Mouse (Mus musculus): ENCODE data around the gene Iffo2. TPM values are rescaled to one million over a fixed set of nuclear protein-coding genes. Genes with fewer than 3 reads are reported as not detected.

Iffo2 gene
- polyA plus RNA-seq, 1 experiment from 2014 or later = 4.4 TPM

- H3K9me3 ChIP-seq (ENCODE audit: control insufficient read depth, low read length) = no peaks in the 10 kb centered on the region
- H3K9ac ChIP-seq (ENCODE audit: low read length) = no peak overlapping the region
- no peak overlapping the region for H3K4me3 ChIP-seq (ENCODE audit: control insufficient read depth in 1 of 2, insufficient read depth in 1 of 2, low read depth in 1 of 2, low read length in 2 of 2)
- peaks cover 50 to 68% of the 10 kb centered on the region in 2 experiments for H3K4me1 ChIP-seq (ENCODE audit: control insufficient read depth in 2 of 2, insufficient read depth in 2 of 2, low read length in 2 of 2)
- no peaks in the 10 kb centered on the region for H3K36me3 ChIP-seq (ENCODE audit: control insufficient read depth, insufficient read depth, low read length)
- H3K27ac ChIP-seq (replicated peaks in 1 of 2; ENCODE audit: control insufficient read depth in 1 of 2, insufficient read depth in 1 of 2, low read depth in 2 of 2, low read length in 2 of 2) = no peak overlapping the region
- H3K27me3 ChIP-seq (ENCODE audit: control insufficient read depth, insufficient read depth, low read length) = no peaks in the 10 kb centered on the region
- no peak overlapping the region for H3K4me2 ChIP-seq (ENCODE audit: low read length)
- ATAC-seq (ENCODE audit: insufficient number of reproducible peaks, insufficient read depth, low FRiP score, low read depth) = no peak
- whole genome bisulfite sequencing = 84% methylated on average over 6 of the region's 6 CpGs
Measured at GRCm38 (mm10) chr4:139582346-139582745, 52.0 kb downstream of the Iffo2 start.

DNA sequence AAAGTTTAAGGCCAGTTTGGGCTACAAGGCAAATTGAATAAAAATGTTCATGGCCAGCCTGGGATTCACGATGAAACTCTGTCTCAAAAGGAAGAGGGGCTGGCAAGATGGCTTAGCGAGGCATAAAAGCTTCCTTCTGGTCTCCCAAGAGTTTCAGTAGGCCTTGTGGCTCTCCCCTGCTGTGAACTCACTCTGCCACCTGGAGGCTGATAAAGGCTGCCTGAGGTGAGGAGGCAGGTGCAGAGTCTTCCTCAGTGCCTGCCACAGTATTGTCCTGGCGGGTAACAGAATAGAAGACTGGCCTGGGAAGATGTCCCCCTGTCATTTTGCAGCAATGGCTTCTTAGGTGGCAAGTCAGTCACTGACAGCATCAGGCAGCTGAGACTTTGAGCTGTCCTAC lies 52.6 kb downstream of the Iffo2 start:
- no peak overlapping the region for H3K27ac ChIP-seq (replicated peaks in 1 of 2; ENCODE audit: control insufficient read depth in 1 of 2, insufficient read depth in 1 of 2, low read depth in 2 of 2, low read length in 2 of 2)
- H3K9ac ChIP-seq (ENCODE audit: low read length) = 0 out of 2 replicates have a peak overlapping the region, but pooled peaks have one; percentile 18
- no peak overlapping the region for H3K4me2 ChIP-seq (ENCODE audit: low read length)
- H3K27me3 ChIP-seq (ENCODE audit: control insufficient read depth, insufficient read depth, low read length) = no peaks in the 10 kb centered on the region
- no peaks in the 10 kb centered on the region for H3K36me3 ChIP-seq (ENCODE audit: control insufficient read depth, insufficient read depth, low read length)
- no peaks in the 10 kb centered on the region for H3K9me3 ChIP-seq (ENCODE audit: control insufficient read depth, low read length)
- peaks cover 56 to 72% of the 10 kb centered on the region in 2 experiments for H3K4me1 ChIP-seq (ENCODE audit: control insufficient read depth in 2 of 2, insufficient read depth in 2 of 2, low read length in 2 of 2)
- WGBS = 72% methylated on average over 3 of the region's 3 CpGs
- no peak for ATAC-seq (ENCODE audit: insufficient number of reproducible peaks, insufficient read depth, low FRiP score, low read depth)
- H3K4me3 ChIP-seq (ENCODE audit: control insufficient read depth in 1 of 2, insufficient read depth in 1 of 2, low read depth in 1 of 2, low read length in 2 of 2) = no peak overlapping the region

GRCm38 (mm10) chr4:139583629-139584245 lies 53.4 kb downstream of the Iffo2 start:
- H3K9me3 ChIP-seq (ENCODE audit: control insufficient read depth, low read length) = no peaks in the 10 kb centered on the region
- H3K27ac ChIP-seq (replicated peaks in 1 of 2; ENCODE audit: control insufficient read depth in 1 of 2, insufficient read depth in 1 of 2, low read depth in 2 of 2, low read length in 2 of 2) = no peak overlapping the region
- H3K36me3 ChIP-seq (ENCODE audit: control insufficient read depth, insufficient read depth, low read length) = no peaks in the 10 kb centered on the region
- H3K4me3 ChIP-seq (ENCODE audit: control insufficient read depth in 1 of 2, insufficient read depth in 1 of 2, low read depth in 1 of 2, low read length in 2 of 2) = no peak overlapping the region
- WGBS = 71% methylated on average over 11 of the region's 11 CpGs
- H3K9ac ChIP-seq (ENCODE audit: low read length) = 0 out of 2 replicates have a peak overlapping the region, but pooled peaks have one; percentile 18
- no peaks in the 10 kb centered on the region for H3K27me3 ChIP-seq (ENCODE audit: control insufficient read depth, insufficient read depth, low read length)
- peaks cover 51 to 64% of the 10 kb centered on the region in 2 experiments for H3K4me1 ChIP-seq (ENCODE audit: control insufficient read depth in 2 of 2, insufficient read depth in 2 of 2, low read length in 2 of 2)
- no peak overlapping the region for H3K4me2 ChIP-seq (ENCODE audit: low read length)
- ATAC-seq (ENCODE audit: insufficient number of reproducible peaks, insufficient read depth, low FRiP score, low read depth) = no peak

DNA sequence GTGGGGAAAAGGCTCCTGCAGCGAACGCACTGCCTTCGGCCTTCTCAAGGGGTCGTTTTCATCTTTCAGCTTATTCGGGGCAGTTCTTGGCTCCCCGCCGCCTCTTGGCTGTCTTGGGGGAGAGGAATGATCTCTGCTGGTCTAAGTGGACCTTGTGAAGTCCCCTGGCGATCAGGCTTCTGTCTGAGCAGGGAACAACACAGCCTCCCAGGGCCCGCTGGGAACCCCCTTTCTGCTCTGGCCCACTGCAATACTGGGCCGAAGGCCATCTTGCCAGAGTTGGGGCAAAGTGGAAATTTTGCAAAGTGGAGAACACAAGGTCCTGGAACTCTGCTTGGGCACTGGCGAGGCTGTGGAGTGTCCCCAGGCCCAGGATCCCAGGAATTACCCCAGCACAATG lies 54.4 kb downstream of the Iffo2 start:
- ATAC-seq (ENCODE audit: insufficient number of reproducible peaks, insufficient read depth, low FRiP score, low read depth) = no peak
- Histone ChIP-seq H3K36me3 (ENCODE audit: control insufficient read depth, insufficient read depth, low read length) (no peaks in the 10 kb centered on the region), H3K4me1 (ENCODE audit: control insufficient read depth in 2 of 2, insufficient read depth in 2 of 2, low read length in 2 of 2) (peaks cover 44 to 58% of the 10 kb centered on the region in 2 experiments), H3K9me3 (ENCODE audit: control insufficient read depth, low read length) (no peaks in the 10 kb centered on the region), H3K4me3 (ENCODE audit: control insufficient read depth in 1 of 2, insufficient read depth in 1 of 2, low read depth in 1 of 2, low read length in 2 of 2) (no peak overlapping the region), H3K27me3 (ENCODE audit: control insufficient read depth, insufficient read depth, low read length) (no peaks in the 10 kb centered on the region), H3K4me2 (ENCODE audit: low read length) (no peak overlapping the region), H3K9ac (ENCODE audit: low read length) (no peak overlapping the region), H3K27ac (replicated peaks in 1 of 2; ENCODE audit: control insufficient read depth in 1 of 2, insufficient read depth in 1 of 2, low read depth in 2 of 2, low read length in 2 of 2) (no peak overlapping the region; a peak in 1 of 4 replicates)
- WGBS = 78% methylated on average over 11 of the region's 11 CpGs

- H3K36me3 ChIP-seq (ENCODE audit: control insufficient read depth, insufficient read depth, low read length) = no peaks in the 10 kb centered on the region
- peak overlapping the region; percentile 10; the same call in 1 of the 2 replicates for H3K9ac ChIP-seq (ENCODE audit: low read length)
- H3K4me3 ChIP-seq (ENCODE audit: control insufficient read depth in 1 of 2, insufficient read depth in 1 of 2, low read depth in 1 of 2, low read length in 2 of 2) = no peak overlapping the region
- WGBS = 84% methylated on average over 7 of the region's 7 CpGs
- no peak overlapping the region for H3K27ac ChIP-seq (replicated peaks in 1 of 2; ENCODE audit: control insufficient read depth in 1 of 2, insufficient read depth in 1 of 2, low read depth in 2 of 2, low read length in 2 of 2)
- H3K27me3 ChIP-seq (ENCODE audit: control insufficient read depth, insufficient read depth, low read length) = no peaks in the 10 kb centered on the region
- no peaks in the 10 kb centered on the region for H3K9me3 ChIP-seq (ENCODE audit: control insufficient read depth, low read length)
- H3K4me2 ChIP-seq (ENCODE audit: low read length) = no peak overlapping the region
- no peak for ATAC-seq (ENCODE audit: insufficient number of reproducible peaks, insufficient read depth, low FRiP score, low read depth)
- peaks cover 40 to 54% of the 10 kb centered on the region in 2 experiments for H3K4me1 ChIP-seq (ENCODE audit: control insufficient read depth in 2 of 2, insufficient read depth in 2 of 2, low read length in 2 of 2)
Measured at GRCm38 (mm10) chr4:139585713-139586112, 55.4 kb downstream of the Iffo2 start.

DNA sequence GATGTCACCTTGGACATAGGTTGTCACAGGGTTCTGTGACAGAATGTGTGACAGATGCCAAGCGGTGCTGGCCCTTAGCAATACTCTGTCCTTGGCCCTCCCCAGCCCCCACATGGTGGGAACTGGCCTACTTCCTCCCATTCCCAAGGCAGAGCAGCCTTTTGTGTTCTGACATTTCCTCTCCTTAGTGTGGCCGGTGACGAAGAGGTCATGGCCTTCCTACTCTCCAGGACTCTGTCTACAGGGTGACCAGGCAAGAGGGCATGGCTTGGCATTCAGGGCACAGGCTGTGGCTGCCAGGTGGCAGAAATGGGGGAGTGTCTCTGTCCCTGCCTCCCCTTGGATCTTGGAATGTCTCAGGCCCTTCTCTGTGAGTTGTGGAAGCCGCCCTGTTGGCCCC lies 57.0 kb downstream of the Iffo2 start:
- Histone ChIP-seq H3K4me3 (ENCODE audit: control insufficient read depth in 1 of 2, insufficient read depth in 1 of 2, low read depth in 1 of 2, low read length in 2 of 2) (no peak overlapping the region), H3K27ac (replicated peaks in 1 of 2; ENCODE audit: control insufficient read depth in 1 of 2, insufficient read depth in 1 of 2, low read depth in 2 of 2, low read length in 2 of 2) (no peak overlapping the region), H3K4me1 (ENCODE audit: control insufficient read depth in 2 of 2, insufficient read depth in 2 of 2, low read length in 2 of 2) (peaks cover 27 to 38% of the 10 kb centered on the region in 2 experiments), H3K4me2 (ENCODE audit: low read length) (no peak overlapping the region), H3K9ac (ENCODE audit: low read length) (no peak overlapping the region), H3K36me3 (ENCODE audit: control insufficient read depth, insufficient read depth, low read length) (no peaks in the 10 kb centered on the region), H3K9me3 (ENCODE audit: control insufficient read depth, low read length) (no peaks in the 10 kb centered on the region), H3K27me3 (ENCODE audit: control insufficient read depth, insufficient read depth, low read length) (no peaks in the 10 kb centered on the region)
- 77% methylated on average over 4 of the region's 4 CpGs for WGBS
- ATAC-seq (ENCODE audit: insufficient number of reproducible peaks, insufficient read depth, low FRiP score, low read depth) = no peak

- WGBS = 67% methylated on average over 4 of the region's 4 CpGs
- H3K9me3 ChIP-seq (ENCODE audit: control insufficient read depth, low read length) = no peaks in the 10 kb centered on the region
- no peaks in the 10 kb centered on the region for H3K36me3 ChIP-seq (ENCODE audit: control insufficient read depth, insufficient read depth, low read length)
- no peak overlapping the region for H3K9ac ChIP-seq (ENCODE audit: low read length)
- no peak overlapping the region for H3K27ac ChIP-seq (replicated peaks in 1 of 2; ENCODE audit: control insufficient read depth in 1 of 2, insufficient read depth in 1 of 2, low read depth in 2 of 2, low read length in 2 of 2)
- no peaks in the 10 kb centered on the region for H3K27me3 ChIP-seq (ENCODE audit: control insufficient read depth, insufficient read depth, low read length)
- H3K4me1 ChIP-seq (ENCODE audit: control insufficient read depth in 2 of 2, insufficient read depth in 2 of 2, low read length in 2 of 2) = peaks cover 25 to 38% of the 10 kb centered on the region in 2 experiments
- no peak overlapping the region for H3K4me3 ChIP-seq (ENCODE audit: control insufficient read depth in 1 of 2, insufficient read depth in 1 of 2, low read depth in 1 of 2, low read length in 2 of 2)
- H3K4me2 ChIP-seq (ENCODE audit: low read length) = no peak overlapping the region
- ATAC-seq (ENCODE audit: insufficient number of reproducible peaks, insufficient read depth, low FRiP score, low read depth) = no peak
Measured at GRCm38 (mm10) chr4:139587773-139588172, 57.4 kb downstream of the Iffo2 start.

All from heart, embryonic 14.5 days (tissue).